Mouse (Mus musculus) myocyte (in vitro differentiated cells): ENCODE data around the gene Atp5b. TPM values are rescaled to one million over a fixed set of nuclear protein-coding genes. Genes with fewer than 3 reads are reported as not detected.

Experiments
- H3K27me3 ChIP-seq: one replicate; pipeline ENCODE4 v1.6.1; 2011; ENCODE audit not compliant: control insufficient read depth, insufficient read depth, insufficient read length
- H3K36me3 ChIP-seq: one replicate; pipeline ENCODE4 v1.6.1; 2011; ENCODE audit not compliant: control insufficient read depth, insufficient read depth
- H3K4me2 ChIP-seq: one replicate; pipeline ENCODE4 v1.6.1; 2011; ENCODE audit warnings: low read depth, control low read depth
- H3K4me3 ChIP-seq: one replicate; pipeline ENCODE4 v1.5.1; 2011; ENCODE audit warnings: mild to moderate bottlenecking, control low read depth, moderate library complexity
- H3K79me2 ChIP-seq: one replicate; pipeline ENCODE4 v1.6.1; 2011; ENCODE audit not compliant: control insufficient read depth, insufficient read depth
- H3ac ChIP-seq: one replicate; pipeline ENCODE4 v1.6.1; 2011; ENCODE audit not compliant: control insufficient read depth, insufficient read length
- CEBPB ChIP-seq: IDR thresholded peaks from 2 replicates; pipeline ENCODE4 v1.6.1; 2011; ENCODE audit warnings: mild to moderate bottlenecking, moderate library complexity; ENCODE audit not compliant: poor library complexity, insufficient read depth, severe bottlenecking
- MAX ChIP-seq: IDR thresholded peaks from one replicate; pipeline ENCODE4 v1.6.1; 2011; ENCODE audit warnings: low read depth, mild to moderate bottlenecking, control low read depth
- MYOD1 ChIP-seq, 3 experiments: IDR thresholded peaks; one replicate each; pipeline ENCODE4 v1.6.1; 2011; ENCODE audit warnings: control low read depth in 2 of 3, low read depth in 2 of 3, mild to moderate bottlenecking in 2 of 3, moderate library complexity in 1 of 3; ENCODE audit not compliant: insufficient read length in 2 of 3, control insufficient read depth in 1 of 3
- MYOG ChIP-seq, 3 experiments: IDR thresholded peaks; one replicate each; pipeline ENCODE4 v1.6.1; 2011; ENCODE audit warnings: control low read depth in 2 of 3, low read depth in 2 of 3, mild to moderate bottlenecking in 2 of 3; ENCODE audit not compliant: insufficient read length in 2 of 3, control insufficient read depth in 1 of 3, insufficient read depth in 1 of 3
- polyA plus RNA-seq: library from polyadenylated mRNA; unstranded; fragments of >200 nt; fragmentation: generic; extraction: Trizol; gene quantifications from one replicate; pipeline ENCODE4 v1.2.1, GENCODE M21; 2012; ENCODE audit warnings: missing spikeins

Atp5b gene
- polyA plus RNA-seq, 1 experiment, result 3,270 TPM

DNA sequence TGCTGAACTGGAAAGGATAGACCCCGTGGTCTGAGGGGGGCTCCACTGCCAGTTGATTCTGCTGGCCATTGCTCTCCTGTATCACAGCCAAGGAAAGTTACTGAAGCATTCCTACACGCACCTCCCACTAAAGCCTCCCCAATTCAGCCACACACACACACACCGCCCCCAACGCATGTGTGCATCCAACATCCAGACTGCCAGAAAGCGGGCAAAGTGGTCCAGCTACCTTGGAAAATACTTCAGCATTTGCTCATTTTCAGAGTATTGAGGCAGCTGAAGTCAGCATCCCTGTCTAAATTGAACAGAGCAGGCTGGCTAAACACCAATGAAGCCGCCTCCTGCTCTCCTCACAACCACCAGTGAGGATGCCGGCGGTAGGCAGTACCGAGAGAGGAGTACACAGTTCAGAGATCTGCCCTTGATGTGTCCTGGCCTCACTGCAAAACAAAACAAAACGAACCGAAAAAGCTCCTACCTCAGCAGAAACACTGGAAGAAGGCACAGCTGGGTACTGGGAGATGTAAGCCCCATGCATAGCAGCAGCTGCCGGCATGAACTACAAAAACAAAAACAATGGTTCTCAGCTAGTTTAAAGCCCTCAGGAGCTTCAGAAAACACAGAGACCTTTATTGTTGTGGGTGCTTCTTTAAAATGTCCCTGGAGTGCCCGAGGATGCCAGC lies 50.7 kb downstream of the Atp5b start:
- TF ChIP-seq CEBPB, result no peak
- no peak for TF ChIP-seq MYOG (IDR thresholded peaks at IDR 0.05; ENCODE audit: control insufficient read depth in 1 of 3, insufficient read depth in 1 of 3, insufficient read length in 2 of 3, low read depth in 2 of 3)
- no peaks in the 10 kb centered on the region for H3K79me2 ChIP-seq

DNA sequence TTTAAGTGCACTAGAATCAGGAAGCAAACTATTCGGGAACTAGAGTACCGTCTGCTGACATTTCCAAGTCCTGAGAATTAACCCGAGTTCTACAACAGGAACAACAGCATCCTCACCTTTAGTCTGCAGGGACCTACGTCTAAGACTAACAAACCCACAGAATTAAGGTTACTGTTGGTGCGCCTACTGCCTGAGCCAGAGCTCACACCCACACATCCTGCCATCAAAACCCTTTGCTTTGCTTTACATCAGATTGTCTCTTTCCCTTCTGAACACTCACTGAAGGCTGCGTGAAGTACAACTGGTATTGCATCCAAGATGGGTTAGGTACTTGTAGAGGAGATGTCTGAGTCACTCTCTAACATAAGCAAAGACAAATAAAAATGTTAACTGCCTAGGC lies 52.3 kb downstream of the Atp5b start:
- Histone ChIP-seq H3ac (no peak overlapping the region), H3K27me3 (no peaks in the 10 kb centered on the region), H3K36me3 (peaks cover 47% of the 10 kb centered on the region), H3K4me2 (no peak overlapping the region), H3K4me3 (no peak overlapping the region), H3K79me2 (no peaks in the 10 kb centered on the region)
- no peak for TF ChIP-seq MYOD1 (IDR thresholded peaks at IDR 0.05; ENCODE audit: control insufficient read depth in 1 of 3, insufficient read length in 2 of 3, low read depth in 2 of 3)
- TF ChIP-seq MAX, result no peak

More for the DNA sequence above, 50.7 kb downstream of the Atp5b start:
- Histone ChIP-seq H3K27me3 (no peaks in the 10 kb centered on the region), H3K4me2 (no peak overlapping the region), H3ac (no peak overlapping the region), H3K4me3 (no peak overlapping the region), H3K36me3 (peaks cover 54% of the 10 kb centered on the region)

Other genes with a start within 250 kb of the Atp5b start
- gene Rdh19, start 233.3 kb upstream of the Atp5b start, polyA plus RNA-seq, result not detected
- gene Rdh16f2, start 216.8 kb upstream of the Atp5b start, polyA plus RNA-seq, result 0.06 TPM
- gene Rdh7, start 194.5 kb upstream of the Atp5b start, polyA plus RNA-seq, result not detected
- not detected for gene Sdr9c7, start 184.8 kb upstream of the Atp5b start, polyA plus RNA-seq
- not detected for gene Hsd17b6, start 75.7 kb upstream of the Atp5b start, polyA plus RNA-seq
- gene Prim1, start 68.1 kb upstream of the Atp5b start, polyA plus RNA-seq, result 9.1 TPM
- 870 TPM for gene Naca, start 47.7 kb upstream of the Atp5b start, polyA plus RNA-seq
- 84.3 TPM for gene Ptges3, start 24.3 kb upstream of the Atp5b start, polyA plus RNA-seq
- 12.7 TPM for gene Baz2a, start 8.3 kb downstream of the Atp5b start, polyA plus RNA-seq
- gene Rbms2, start 97.0 kb downstream of the Atp5b start, polyA plus RNA-seq, result 97.3 TPM
- 1.1 TPM for gene Gls2, start 111.2 kb downstream of the Atp5b start, polyA plus RNA-seq
- 21.8 TPM for gene Spryd4, start 128.5 kb downstream of the Atp5b start, polyA plus RNA-seq
- gene Mip, start 142.6 kb downstream of the Atp5b start, polyA plus RNA-seq, result not detected
- 4.9 TPM for gene Timeless, start 148.8 kb downstream of the Atp5b start, polyA plus RNA-seq
- gene Apon, start 170.8 kb downstream of the Atp5b start, polyA plus RNA-seq, result 0.06 TPM
- gene Apof, start 185.4 kb downstream of the Atp5b start, polyA plus RNA-seq, result not detected
- 7.5 TPM for gene Stat2, start 187.3 kb downstream of the Atp5b start, polyA plus RNA-seq
- gene Il23a, start 215.5 kb downstream of the Atp5b start, polyA plus RNA-seq, result 0.24 TPM
- gene Pan2, start 220.1 kb downstream of the Atp5b start, polyA plus RNA-seq, result 6.2 TPM
- 91.8 TPM for gene Cnpy2, start 239.2 kb downstream of the Atp5b start, polyA plus RNA-seq